Comparison of ENCODE assay signal across 8 mouse cellular contexts in genomic region chr8:70302358-70302890, GRCm38 (mm10). TPM values are rescaled to one million over a fixed set of nuclear protein-coding genes. Genes with fewer than 3 reads are reported as not detected.
DNase-seq lines count a peak whose midpoint lies in the region; ATAC-seq lines count a peak whose summit lies in the region.

Gene Ddx49, minus strand, starts transcription at chr8:70302489.
Gene Cope, plus strand, starts transcription at chr8:70302518.

- H3K9ac ChIP-seq in forebrain, embryonic 14.5 days (ENCODE audit: low read length): peak within 1 kb of the TSS; percentile 81
- H3K9ac ChIP-seq in neural tube, embryonic 15.5 days (replicated peaks): peak within 1 kb of the TSS; percentile 57

- H3K4me1 ChIP-seq in forebrain, embryonic 14.5 days (ENCODE audit: control insufficient read depth, insufficient read depth, low read length): peaks cover 12% of the 10 kb centered on the region
- H3K4me1 ChIP-seq in neural tube, embryonic 15.5 days: peaks cover 32% of the 10 kb centered on the region

- WGBS in forebrain, embryonic 14.5 days: under 1% methylated on average over 40 of the region's 40 CpGs
- 0% methylated on average over 40 of the region's 40 CpGs for WGBS in neural tube, embryonic 15.5 days

- peaks cover 51% of the 10 kb centered on the region for H3K36me3 ChIP-seq in forebrain, embryonic 14.5 days (ENCODE audit: control insufficient read depth, insufficient read depth, low read length)
- peaks cover 49% of the 10 kb centered on the region for H3K36me3 ChIP-seq in neural tube, embryonic 15.5 days

- H3K9me3 ChIP-seq in forebrain, embryonic 14.5 days (replicated peaks; ENCODE audit: control insufficient read depth, low read length): no peaks in the 10 kb centered on the region
- H3K9me3 ChIP-seq in neural tube, embryonic 15.5 days (replicated peaks): no peaks in the 10 kb centered on the region

- peak within 1 kb of the TSS; percentile 81 for H3K4me3 ChIP-seq in forebrain, embryonic 14.5 days (ENCODE audit: low read depth, low read length)
- H3K4me3 ChIP-seq in neural tube, embryonic 15.5 days (replicated peaks): peak within 1 kb of the TSS; percentile 65

- H3K27me3 ChIP-seq in forebrain, embryonic 14.5 days (replicated peaks; ENCODE audit: control insufficient read depth, insufficient read depth, low read length): no peaks in the 10 kb centered on the region
- H3K27me3 ChIP-seq in neural tube, embryonic 15.5 days (replicated peaks): no peaks in the 10 kb centered on the region

- H3K27ac ChIP-seq in forebrain, embryonic 14.5 days (ENCODE audit: low read depth, low read length): no peak within 1 kb of the TSS
- H3K27ac ChIP-seq in neural tube, embryonic 15.5 days (replicated peaks): peak within 1 kb of the TSS; percentile 73

- intact Hi-C loops in heart, postnatal 14 days (cut with DNase I): no loop called here

- peak; percentile 94 for DNase-seq in ES-CJ7 (ENCODE audit: low read depth, low spot score)
- peak; percentile 90 for DNase-seq in cerebellum, adult 11 months
- peak; percentile 96 for DNase-seq in forebrain, embryonic 14.5 days (ENCODE audit: low spot score)
- DNase-seq in heart, postnatal 14 days: peak; percentile 90 to 95
- peak; percentile 96 for DNase-seq in layer of hippocampus, adult 11-12 months (ENCODE audit: low spot score)
- DNase-seq in lung, adult 18-20 months: peak; percentile 93 to 94
- peak; percentile 93 for DNase-seq in testis, postnatal 14 days (ENCODE audit: low spot score)

- peak; percentile 95 for ATAC-seq in forebrain, embryonic 14.5 days
- ATAC-seq in neural tube, embryonic 15.5 days (ENCODE audit: low FRiP score): peak; percentile 94

- H3K4me2 ChIP-seq in forebrain, embryonic 14.5 days (ENCODE audit: low read length): peak within 1 kb of the TSS; percentile 92
- peak within 1 kb of the TSS; percentile 92 for H3K4me2 ChIP-seq in neural tube, embryonic 15.5 days

RNA-seq across cellular contexts. Expression of gene Ddx49, which starts in this region (rescaled TPM):
- polyA plus RNA-seq in forebrain, embryonic 14.5 days (2014; fragmentation: Nextera tagmentation; extraction: Ambion mirVana): 51.5 and 52.3 TPM in 2 replicates
- total RNA-seq in heart, postnatal 14 days (2021): 10 to 100 TPM; 28.9 to 29.0 TPM
- 42.2 and 46.7 TPM in 2 replicates for polyA plus RNA-seq in neural tube, embryonic 15.5 days (2015; fragmentation: Nextera tagmentation; extraction: Ambion mirVana)

RNA-seq across cellular contexts. Expression of gene Cope, which starts in this region (rescaled TPM):
- polyA plus RNA-seq in forebrain, embryonic 14.5 days (2014; fragmentation: Nextera tagmentation; extraction: Ambion mirVana): 305 and 332 TPM in 2 replicates
- 100 to 1,000 TPM; 160 to 164 TPM for total RNA-seq in heart, postnatal 14 days (2021)
- 299 and 314 TPM in 2 replicates for polyA plus RNA-seq in neural tube, embryonic 15.5 days (2015; fragmentation: Nextera tagmentation; extraction: Ambion mirVana)
